Mouse (Mus musculus): Measurements from ENCODE around the gene Sytl4. TPM values are rescaled to one million over a fixed set of nuclear protein-coding genes. Genes with fewer than 3 reads are reported as not detected.

Sytl4 gene
- 10.3 and 15.4 TPM in 2 replicates for total RNA-seq (2021)
- long read RNA-seq, partial matches to known transcripts, result 3 of 13 reads
- long read RNA-seq, other reads (novel, unspliced or antisense), result 3 of 13 reads

DNA sequence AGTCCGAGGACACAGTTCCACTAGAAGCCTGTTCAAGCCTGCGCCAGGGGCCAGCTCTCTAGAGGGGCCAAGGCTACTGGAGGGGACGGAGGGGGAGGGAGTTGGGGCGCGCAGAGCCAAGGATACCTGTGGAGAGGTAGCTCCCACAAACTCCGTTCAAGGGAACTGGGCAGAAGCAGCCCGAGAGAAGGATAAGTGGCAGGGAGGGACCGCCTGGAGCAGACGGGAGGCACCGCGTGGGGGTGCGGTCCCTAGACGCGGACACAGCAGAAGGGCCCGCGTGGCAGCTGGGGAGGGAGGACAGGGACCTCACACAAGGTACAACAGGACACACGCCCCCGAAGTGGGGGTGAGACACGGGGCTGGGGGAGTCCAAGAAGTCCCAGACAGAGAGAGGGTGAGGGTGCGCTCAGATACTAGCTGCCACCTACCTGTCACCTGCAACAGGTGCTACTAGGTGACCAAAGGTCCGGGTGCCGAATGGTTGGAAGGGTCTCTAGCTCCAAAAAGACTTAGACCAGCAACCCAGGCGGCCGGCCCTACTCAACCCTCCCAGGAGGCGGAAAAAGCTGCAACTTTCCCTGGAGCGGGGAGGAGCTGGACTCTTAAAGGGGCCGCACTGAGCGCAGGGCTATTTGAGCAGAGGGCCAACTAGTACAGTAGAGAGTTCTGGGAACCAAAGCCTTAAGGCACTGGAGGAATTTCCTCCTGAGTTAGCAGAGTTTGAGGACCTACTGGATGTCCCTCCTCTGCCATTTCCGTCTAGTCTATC is at the start of gene Sytl4:
Sytl4 (minus strand) TSS at position 582 of the 772 bp plus-strand sequence.
- DNase-seq, result peak; percentile 54

DNA sequence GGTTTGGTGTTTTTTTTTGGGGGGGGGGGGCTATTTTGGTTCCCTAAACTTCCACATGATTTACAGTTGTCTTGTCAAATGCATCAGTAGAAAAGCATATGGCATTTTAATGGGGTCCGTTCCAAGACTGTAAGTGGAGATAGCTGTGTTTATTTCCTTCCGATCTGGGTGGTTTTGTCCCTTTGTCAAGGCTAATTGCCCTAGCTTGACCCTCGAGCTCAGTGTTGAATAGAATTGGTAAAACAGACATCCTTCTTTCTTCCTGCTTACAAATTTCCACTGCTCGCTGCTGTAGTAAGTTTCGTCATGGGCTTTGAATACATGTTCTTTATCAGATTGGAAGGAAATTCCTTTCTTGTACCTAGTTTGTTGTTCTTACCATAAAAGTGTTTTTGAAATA is 39.1 kb upstream of the Sytl4 start:
- no peak for DNase-seq

DNA sequence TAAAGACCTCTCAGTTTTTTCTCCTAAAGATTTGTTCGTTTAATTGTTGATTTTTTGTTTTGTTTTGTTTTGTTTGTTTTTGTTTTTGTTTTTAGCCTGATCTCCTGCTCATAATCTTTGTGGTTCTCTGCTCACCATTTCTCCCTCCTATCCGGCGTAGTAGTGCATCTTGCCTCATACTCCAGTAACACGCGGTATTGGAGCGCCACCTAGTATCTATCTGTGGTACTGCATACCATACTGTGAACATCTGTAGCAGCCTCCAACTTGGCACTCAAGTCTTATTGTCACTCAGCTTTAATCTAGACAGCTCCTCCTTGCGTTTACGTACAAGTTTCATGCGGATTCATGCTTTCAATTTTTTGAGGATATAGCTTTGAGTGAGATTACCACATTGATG is 37.4 kb upstream of the Sytl4 start:
- DNase-seq, result peak; percentile 34

DNA sequence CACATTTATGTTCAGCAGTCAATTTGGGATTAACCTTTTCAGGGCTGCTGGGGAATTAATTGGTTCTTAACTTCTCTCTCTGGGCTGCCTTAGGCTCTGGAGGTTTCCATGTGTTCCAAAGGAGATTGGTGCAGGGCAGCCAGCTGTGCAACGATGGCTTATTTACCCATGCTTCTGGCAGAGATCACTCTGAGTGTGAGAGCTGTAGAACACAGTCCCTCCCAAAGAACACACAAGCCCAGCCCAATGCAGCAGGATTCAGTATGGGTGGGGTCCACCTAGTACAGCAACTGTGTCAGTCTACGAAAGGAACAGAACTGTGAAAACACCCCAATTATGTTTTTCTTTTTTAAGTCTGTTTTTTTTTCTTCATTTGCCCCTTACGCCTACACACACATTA is 14.3 kb upstream of the Sytl4 start:
- DNase-seq, result no peak

DNA sequence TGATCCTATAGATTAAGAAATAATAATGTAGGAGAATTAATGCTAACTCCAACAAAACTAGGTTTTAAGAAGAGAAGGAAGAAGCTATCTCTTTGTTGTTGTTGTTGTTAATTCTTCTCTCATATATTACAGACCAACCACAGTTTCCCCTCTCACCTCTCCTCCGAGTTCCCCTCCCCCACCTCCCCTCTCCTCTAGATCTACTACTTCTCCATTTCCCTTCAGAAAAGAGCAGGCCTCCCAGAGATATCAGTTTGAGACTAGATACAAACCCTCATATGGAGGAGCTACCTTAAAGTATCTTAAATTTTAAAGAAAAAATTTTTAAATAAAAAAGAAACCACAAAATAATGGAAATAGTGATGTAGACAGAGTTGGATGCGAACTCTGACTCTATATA is 17.0 kb downstream of the Sytl4 start:
- no peak for DNase-seq

- no peak for DNase-seq
These were observed 21.0 kb downstream of the Sytl4 start for GRCm38 (mm10) chrX:133960617-133961016.

DNA sequence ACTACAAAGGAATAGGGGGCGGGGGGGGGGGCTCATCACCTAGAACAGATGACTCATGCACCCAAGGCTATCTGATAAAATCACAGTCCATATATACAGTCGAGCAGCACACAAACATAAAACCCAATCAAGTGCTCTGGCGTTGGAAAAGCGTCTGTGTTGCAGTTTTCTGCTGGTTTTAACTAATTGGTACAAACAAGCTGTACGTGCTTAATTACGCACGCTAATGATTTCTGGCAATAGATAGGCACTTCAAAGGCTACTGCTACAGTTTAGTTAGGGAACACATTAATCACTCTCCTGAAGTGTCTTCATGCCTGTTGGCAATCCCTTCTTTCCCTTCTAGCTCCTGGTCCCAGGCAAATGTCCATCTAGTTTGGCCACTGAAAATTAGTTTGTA is 27.0 kb downstream of the Sytl4 start:
- DNase-seq, result no peak

GRCm38 (mm10) chrX:133947427-133947826 is 34.2 kb downstream of the Sytl4 start:
- no peak for DNase-seq

GRCm38 (mm10) chrX:133939561-133939960 is 42.1 kb downstream of the Sytl4 start:
- DNase-seq, result no peak

DNA sequence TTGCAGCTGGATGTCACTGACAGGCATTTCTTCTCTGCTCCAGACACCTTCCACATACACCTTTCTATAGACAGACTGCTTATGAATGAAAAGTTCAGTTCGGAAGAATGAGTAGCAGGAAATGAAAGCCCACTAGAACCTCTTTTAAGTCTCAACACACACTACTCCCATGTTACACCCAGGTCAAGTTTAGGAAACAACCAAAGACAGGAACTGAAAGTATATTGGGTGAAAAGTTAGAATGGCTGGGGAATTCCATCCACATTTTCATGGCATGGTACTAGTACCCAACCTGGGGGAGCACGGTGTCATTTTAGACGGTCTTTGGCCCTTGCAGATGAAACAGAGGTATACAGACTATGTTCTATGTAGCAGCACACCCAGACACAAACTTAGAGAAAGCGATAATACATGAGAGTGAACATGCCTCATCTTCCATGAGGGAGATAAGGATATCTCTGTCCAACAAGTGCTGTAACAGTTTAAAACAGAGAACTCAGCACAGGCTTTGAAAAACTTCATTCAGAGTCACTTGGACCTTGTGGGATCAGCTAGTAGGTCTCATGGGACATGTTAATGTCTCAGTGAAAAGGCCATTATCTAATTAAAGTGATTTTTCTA is 44.9 kb downstream of the Sytl4 start:
- DNase-seq, result no peak

GRCm38 (mm10) chrX:133931302-133932013 is 50.2 kb downstream of the Sytl4 start:
- DNase-seq, result no peak

GRCm38 (mm10) chrX:133926760-133927159 is 54.9 kb downstream of the Sytl4 start:
- no peak for DNase-seq

GRCm38 (mm10) chrX:133921187-133921586 is 60.4 kb downstream of the Sytl4 start:
- no peak for DNase-seq

DNA sequence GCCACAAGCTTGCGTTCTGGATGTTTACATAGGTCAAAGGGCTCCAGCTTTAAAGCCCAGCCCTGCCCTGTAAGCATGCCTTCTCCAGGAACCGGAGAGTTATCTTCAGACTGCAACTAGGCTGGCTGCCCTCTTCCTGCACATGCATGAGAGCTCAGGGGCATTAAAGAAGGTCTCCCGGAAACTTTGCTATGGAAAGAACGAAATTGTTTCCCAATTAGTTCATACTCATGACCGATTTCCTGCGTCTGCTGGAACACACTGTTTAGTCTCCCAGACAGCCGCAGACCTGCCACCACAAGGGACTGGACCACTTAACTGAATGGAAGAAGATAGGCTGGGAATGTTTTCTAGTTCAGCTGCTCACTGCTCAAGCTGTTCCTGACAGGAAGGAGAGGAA is 67.4 kb downstream of the Sytl4 start:
- DNase-seq, result no peak

DNA sequence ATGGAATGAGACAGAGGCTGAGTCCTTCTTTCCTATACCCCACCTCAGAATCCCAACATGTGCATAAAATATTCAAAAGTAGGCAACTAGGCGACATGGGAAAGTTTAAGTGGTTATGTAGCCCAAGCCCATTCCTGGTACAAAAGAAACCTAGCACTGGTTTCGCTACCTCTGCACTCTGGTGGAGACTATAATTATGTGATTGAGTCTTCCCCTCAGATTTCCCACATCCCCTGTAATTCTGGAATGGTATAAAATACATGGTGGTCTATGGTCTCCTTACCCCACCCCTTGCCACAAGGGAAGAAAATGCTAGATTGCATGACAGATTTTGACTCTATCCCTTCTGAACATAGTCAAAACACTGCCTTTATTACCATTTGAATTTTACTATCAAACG is 68.6 kb downstream of the Sytl4 start:
- DNase-seq, result no peak

DNA sequence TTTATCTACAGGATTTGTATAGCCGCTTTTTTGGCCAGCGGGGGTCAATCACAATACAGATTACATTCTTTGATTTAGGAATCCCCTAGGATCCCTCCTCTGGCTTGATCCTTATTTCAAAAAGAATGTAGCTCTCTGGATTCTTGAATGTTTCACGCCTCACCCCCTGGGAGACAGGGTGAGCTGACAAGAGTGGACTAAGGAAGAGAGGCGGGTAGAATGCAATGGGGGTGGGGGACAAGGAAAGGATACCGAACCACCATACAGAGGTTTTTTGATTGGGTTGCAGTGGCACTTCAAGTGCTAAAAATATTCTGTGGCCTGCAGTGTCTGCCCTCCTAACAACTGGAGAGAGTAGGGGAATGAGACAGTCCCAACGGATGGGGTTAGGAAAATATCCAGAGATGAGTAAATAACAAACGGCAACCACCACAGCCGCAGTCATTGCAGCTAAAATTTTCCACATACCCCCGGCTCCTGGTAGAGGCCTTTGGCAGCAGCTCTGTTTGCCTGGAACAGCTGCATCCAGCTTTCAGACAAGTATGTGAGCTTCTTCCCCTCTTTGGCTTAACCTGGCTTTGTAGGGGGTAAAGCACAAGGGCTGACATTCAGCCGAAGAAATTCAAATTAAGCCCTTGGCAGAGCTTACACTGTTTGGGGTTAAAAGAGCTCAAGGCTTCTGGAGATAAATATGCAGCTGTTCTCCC is 70.1 kb downstream of the Sytl4 start:
- DNase-seq, result no peak

DNA sequence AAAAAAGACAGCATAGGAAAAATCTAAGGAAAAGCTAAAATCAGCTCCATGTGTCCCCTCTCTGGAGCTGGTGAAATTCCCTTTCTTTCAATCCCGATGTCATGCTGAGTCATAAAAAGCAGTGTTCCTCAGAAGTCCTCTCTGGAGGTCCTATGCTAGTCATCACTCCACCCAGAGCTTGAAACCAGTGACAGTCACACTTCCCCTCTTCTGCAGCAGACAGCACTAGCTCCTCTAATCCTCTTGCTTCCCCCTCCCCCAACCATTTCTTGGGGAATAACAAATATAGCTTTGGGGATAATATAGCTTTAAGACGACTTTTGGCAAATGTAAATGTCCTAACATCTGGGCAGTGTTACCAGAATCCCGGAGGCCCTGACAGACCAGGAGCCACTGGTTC is 73.4 kb downstream of the Sytl4 start, which contains the start of gene Srpx2:
Srpx2 (plus strand) TSS at position 166 of the 400 bp plus-strand sequence.
- DNase-seq, result no peak

GRCm38 (mm10) chrX:133898014-133898542 is 83.5 kb downstream of the Sytl4 start, which contains the start of gene Tspan6:
Gene Tspan6, minus strand, starts transcription at chrX:133898429.
- peak; percentile 79 for DNase-seq

- no peak for DNase-seq
These were observed 93.5 kb downstream of the Sytl4 start for GRCm38 (mm10) chrX:133888111-133888510.

DNA sequence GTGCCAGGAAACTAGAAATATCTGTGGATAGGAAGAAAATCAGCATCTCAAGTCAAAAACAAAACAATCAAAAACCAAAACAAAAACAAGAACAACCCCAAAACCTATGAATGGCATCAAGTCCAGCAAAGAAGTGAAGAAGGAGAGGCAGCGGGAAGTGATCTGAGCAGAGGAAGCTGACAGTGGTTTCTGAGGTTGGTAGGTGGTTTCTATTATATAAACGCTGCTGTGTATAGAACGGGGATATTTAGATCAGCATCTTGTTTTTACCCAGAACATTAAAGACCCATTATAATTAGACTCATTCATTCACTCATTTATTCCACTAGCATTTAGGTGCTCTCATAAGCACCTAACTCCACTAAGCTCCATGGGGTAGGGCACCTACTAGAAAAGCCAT is 94.3 kb downstream of the Sytl4 start:
- DNase-seq, result no peak
